In the genomic region with DNA sequence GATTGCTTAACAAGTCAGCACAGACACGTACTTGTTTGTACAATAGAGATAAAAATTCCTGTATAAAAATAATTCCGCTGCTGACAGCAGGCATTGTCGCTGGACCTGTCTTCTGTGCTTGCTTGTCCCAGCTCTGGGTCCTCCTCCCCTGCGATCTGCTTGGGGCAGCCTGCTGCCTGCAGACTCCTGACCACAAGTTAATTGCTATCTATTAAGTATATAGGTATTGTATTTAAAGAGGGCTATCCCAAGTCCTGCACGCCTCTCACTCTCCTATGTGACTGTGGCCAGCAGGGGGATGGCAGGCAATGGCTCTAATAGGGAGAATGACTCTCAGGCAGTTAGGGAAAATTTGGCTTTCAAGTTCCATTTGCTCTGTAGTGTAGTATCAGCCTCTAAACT, we compare ENCODE assay signal across 14 mouse cellular contexts. TPM values are rescaled to one million over a fixed set of nuclear protein-coding genes. Genes with fewer than 3 reads are reported as not detected.
DNase-seq lines count a peak whose midpoint lies in the region; ATAC-seq and TF ChIP-seq lines count a peak whose summit lies in the region.
"Had no signal": no experiment of that assay in that cellular context is flagged by ENCODE, and none has a peak within 500 bp of the region (broad histone marks: within the 10 kb centered on the region; RNA-seq: fewer than 3 reads in every experiment).

No protein-coding gene starts in this region.

- peaks cover 23% of the 10 kb centered on the region for H3K4me1 ChIP-seq in heart, embryonic 16.5 days (ENCODE audit: control insufficient read depth, insufficient read depth, low read length)
- no peaks in the 10 kb centered on the region for H3K4me1 ChIP-seq in lung, postnatal 0 days (ENCODE audit: insufficient read depth, low read depth, low read length)
- peaks cover 84% of the 10 kb centered on the region for H3K4me1 ChIP-seq in forebrain, embryonic 14.5 days (ENCODE audit: control insufficient read depth, insufficient read depth, low read length)
- peaks cover 22% of the 10 kb centered on the region for H3K4me1 ChIP-seq in olfactory bulb, adult 2 months (ENCODE audit: control insufficient read depth, insufficient read depth, low read length)

- no peaks in the 10 kb centered on the region for H3K27me3 ChIP-seq in heart, embryonic 16.5 days (ENCODE audit: control insufficient read depth, insufficient read depth, low read length)
- no peaks in the 10 kb centered on the region for H3K27me3 ChIP-seq in lung, postnatal 0 days (replicated peaks; ENCODE audit: insufficient read depth, low read length)
- H3K27me3 ChIP-seq in forebrain, embryonic 14.5 days (replicated peaks; ENCODE audit: control insufficient read depth, insufficient read depth, low read length): no peaks in the 10 kb centered on the region

- H3K9ac ChIP-seq in heart, embryonic 16.5 days (ENCODE audit: low read length): no peak overlapping the region
- H3K9ac ChIP-seq in lung, postnatal 0 days (replicated peaks; ENCODE audit: low read depth): no peak overlapping the region
- H3K9ac ChIP-seq in forebrain, embryonic 14.5 days (ENCODE audit: low read length): peak overlapping the region; percentile 61

- TF ChIP-seq POLR2A in olfactory bulb, adult 2 months (IDR thresholded peaks at IDR 0.05; ENCODE audit: insufficient read depth, low read depth, low read length): no peak

- ATAC-seq in heart, embryonic 16.5 days (replicated peaks; ENCODE audit: extremely low read depth, insufficient read depth, low FRiP score): peak; percentile 59; the same call in 1 of the 2 replicates
- no peak for ATAC-seq in lung, postnatal 0 days
- no peak for ATAC-seq in forebrain, embryonic 14.5 days

- H3K4me3 ChIP-seq in heart, embryonic 16.5 days (ENCODE audit: low read length): no peak overlapping the region
- H3K4me3 ChIP-seq in lung, postnatal 0 days (ENCODE audit: low read depth, low read length): no peak overlapping the region
- H3K4me3 ChIP-seq in forebrain, embryonic 14.5 days (ENCODE audit: low read depth, low read length): no peak overlapping the region
- H3K4me3 ChIP-seq in olfactory bulb, adult 2 months (ENCODE audit: insufficient read depth, low read depth, low read length): no peak overlapping the region

- 27% methylated on average over 5 of the region's 5 CpGs for WGBS in heart, embryonic 16.5 days
- 31% methylated on average over 5 of the region's 5 CpGs for WGBS in lung, postnatal 0 days
- 29% methylated on average over 5 of the region's 5 CpGs for WGBS in forebrain, embryonic 14.5 days
- WGBS in olfactory bulb, adult 2 months: 27% methylated on average over 5 of the region's 5 CpGs

- peak overlapping the region; percentile 36 for H3K4me2 ChIP-seq in heart, embryonic 16.5 days (ENCODE audit: low read depth, low read length)
- no peak overlapping the region for H3K4me2 ChIP-seq in lung, postnatal 0 days (replicated peaks; ENCODE audit: low read depth, low read length)
- peak overlapping the region; percentile 49 for H3K4me2 ChIP-seq in forebrain, embryonic 14.5 days (ENCODE audit: low read length)

- peak; percentile 56 for TF ChIP-seq CTCF in lung, postnatal 0 days (IDR thresholded peaks at IDR 0.05)
- TF ChIP-seq CTCF in olfactory bulb, adult 2 months (IDR thresholded peaks at IDR 0.05; ENCODE audit: insufficient read depth, low read depth, low read length): no peak

- H3K27ac ChIP-seq in heart, embryonic 16.5 days (ENCODE audit: low read length): peak overlapping the region; percentile 68
- no peak overlapping the region for H3K27ac ChIP-seq in lung, postnatal 0 days (ENCODE audit: low read length)
- H3K27ac ChIP-seq in forebrain, embryonic 14.5 days (ENCODE audit: low read depth, low read length): peak overlapping the region; percentile 94
- H3K27ac ChIP-seq in olfactory bulb, adult 2 months (ENCODE audit: insufficient read depth, low read depth, low read length): peak overlapping the region; percentile 91

- H3K36me3 ChIP-seq in heart, embryonic 16.5 days (ENCODE audit: control insufficient read depth, insufficient read depth): peaks cover 2% of the 10 kb centered on the region; the same call in 1 of the 2 replicates
- no peaks in the 10 kb centered on the region for H3K36me3 ChIP-seq in lung, postnatal 0 days (ENCODE audit: insufficient read depth, low read length)
- peaks cover 24% of the 10 kb centered on the region for H3K36me3 ChIP-seq in forebrain, embryonic 14.5 days (ENCODE audit: control insufficient read depth, insufficient read depth, low read length)

- H3K9me3 ChIP-seq in heart, embryonic 16.5 days (replicated peaks; ENCODE audit: control insufficient read depth, low read length): no peaks in the 10 kb centered on the region
- H3K9me3 ChIP-seq in lung, postnatal 0 days (ENCODE audit: low read length): no peaks in the 10 kb centered on the region
- no peaks in the 10 kb centered on the region for H3K9me3 ChIP-seq in forebrain, embryonic 14.5 days (replicated peaks; ENCODE audit: control insufficient read depth, low read length)

- intact Hi-C loops in heart, postnatal 25 days (cut with DNase I): no loop called here

- DNase-seq in heart, postnatal 25 days (ENCODE audit: low spot score): no peak
- no peak for DNase-seq in lung, postnatal 0 days (ENCODE audit: low spot score)
- DNase-seq in lung, adult 18-20 months: no peak
- no peak for DNase-seq in forebrain, embryonic 14.5 days (ENCODE audit: low spot score)
- DNase-seq in cerebellum, adult 11-12 months: no peak
- no peak for DNase-seq in kidney, postnatal 10 days
- DNase-seq: cerebellum, adult 2 months; kidney, adult 9 months; right cerebral cortex, postnatal 14 days; thymus, adult 18-20 months had no signal

- TF ChIP-seq EP300 in lung, postnatal 0 days (IDR thresholded peaks at IDR 0.05): no peak

RNA-seq across cellular contexts. Expression of gene Bcl11a, which starts 16.2 kb away (rescaled TPM):
- 15.0 TPM in 2 replicates for polyA plus RNA-seq in heart, embryonic 16.5 days (2015; fragmentation: Nextera tagmentation; extraction: Ambion mirVana)
- 1 to 10 TPM; 4.2 to 4.7 TPM for total RNA-seq in heart, postnatal 25 days (2021)
- polyA plus RNA-seq in lung, postnatal 0 days (2015; fragmentation: Nextera tagmentation; extraction: Ambion mirVana): 2.4 and 2.6 TPM in 2 replicates
- 148 and 174 TPM in 2 replicates for polyA plus RNA-seq in forebrain, embryonic 14.5 days (2014; fragmentation: Nextera tagmentation; extraction: Ambion mirVana)
- 89.4 TPM in 1 of 2 replicates, not detected in the other for polyA plus RNA-seq in olfactory bulb, adult 2 months (2012; ENCODE audit: insufficient read depth, insufficient read length, low replicate concordance, missing spikeins)

RNA-seq across cellular contexts. Expression of gene A830031A19Rik, which starts 19.2 kb away (rescaled TPM):
- polyA plus RNA-seq in heart, embryonic 16.5 days (2015; fragmentation: Nextera tagmentation; extraction: Ambion mirVana): not detected in 2 replicates
- not detected for total RNA-seq in heart, postnatal 25 days (2021)
- not detected in 2 replicates for polyA plus RNA-seq in lung, postnatal 0 days (2015; fragmentation: Nextera tagmentation; extraction: Ambion mirVana)
- 0.32 and 0.41 TPM in 2 replicates for polyA plus RNA-seq in forebrain, embryonic 14.5 days (2014; fragmentation: Nextera tagmentation; extraction: Ambion mirVana)
- polyA plus RNA-seq in olfactory bulb, adult 2 months (2012; ENCODE audit: insufficient read depth, insufficient read length, low replicate concordance, missing spikeins): not detected in 2 replicates
- total RNA-seq: monocyte, adult 5-6 weeks had no signal
- polyA plus RNA-seq: cerebellum, adult 2 months; limb, embryonic 11.5 days had no signal
